Mouse (Mus musculus): ENCODE measurements around the gene Bsnd. TPM values are rescaled to one million over a fixed set of nuclear protein-coding genes. Genes with fewer than 3 reads are reported as not detected.

The Bsnd gene
- polyA plus RNA-seq, 1 experiment from 2014 or later, result not detected

DNA sequence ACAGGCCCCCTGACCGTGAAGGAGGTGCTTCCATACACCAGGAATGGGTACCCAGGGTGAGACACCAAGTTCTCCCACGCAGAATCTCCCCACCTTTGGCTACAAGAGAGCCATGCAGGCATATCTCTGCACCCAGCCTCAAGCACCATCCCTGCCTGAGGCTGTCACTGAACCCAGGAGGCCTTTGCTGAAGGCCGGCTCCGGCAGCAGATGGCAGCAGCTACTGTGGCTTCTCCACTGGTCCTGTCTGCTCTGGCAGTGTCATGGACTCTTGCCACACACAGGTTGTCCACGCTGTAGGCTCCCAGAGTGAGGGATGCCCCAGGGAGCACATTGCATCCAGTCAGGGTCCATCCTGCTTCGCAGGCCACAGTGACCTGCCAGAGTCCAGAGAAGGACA lies 48.9 kb downstream of the Bsnd start:
- Histone ChIP-seq H3K27ac (ENCODE audit: low read depth, low read length) (no peak overlapping the region), H3K36me3 (ENCODE audit: control insufficient read depth, insufficient read depth, low read length) (peaks cover 6% of the 10 kb centered on the region; the same call in 1 of the 2 replicates), H3K4me3 (ENCODE audit: low read depth, low read length) (no peak overlapping the region), H3K4me2 (no peak overlapping the region), H3K9ac (ENCODE audit: low read length) (no peak overlapping the region), H3K4me1 (ENCODE audit: control insufficient read depth, insufficient read depth, low read length) (no peaks in the 10 kb centered on the region), H3K9me3 (ENCODE audit: control insufficient read depth, low read length) (no peaks in the 10 kb centered on the region), H3K27me3 (ENCODE audit: control insufficient read depth, insufficient read depth, low read length) (no peaks in the 10 kb centered on the region)
- ATAC-seq (ENCODE audit: low FRiP score) (no peak), DNase-seq (ENCODE audit: low spot score, missing footprints) (no peak)
- 90% methylated on average over 6 of the region's 6 CpGs for WGBS

DNA sequence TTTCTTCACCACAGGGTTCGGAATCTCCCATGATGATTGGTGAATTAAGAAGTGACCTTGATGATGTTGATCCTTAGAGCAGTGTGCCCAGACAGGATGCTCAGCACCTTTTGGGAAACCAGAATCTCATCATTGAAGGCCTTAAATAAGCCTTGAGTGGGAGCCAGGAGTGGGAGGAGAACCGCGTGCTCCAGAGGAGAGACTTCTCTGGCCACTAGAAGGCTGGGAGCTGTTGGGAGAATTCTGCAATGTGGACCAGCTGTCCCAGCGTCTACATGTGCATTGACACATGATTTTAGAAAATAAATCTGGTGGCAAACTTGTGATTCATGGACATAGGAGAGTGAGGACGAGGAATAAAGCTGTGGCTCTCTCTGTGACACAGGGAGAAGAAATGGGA lies 53.3 kb downstream of the Bsnd start:
- no peak overlapping the region for H3K9ac ChIP-seq (ENCODE audit: low read length)
- H3K4me1 ChIP-seq (ENCODE audit: control insufficient read depth, insufficient read depth, low read length), result no peaks in the 10 kb centered on the region
- H3K27me3 ChIP-seq (ENCODE audit: control insufficient read depth, insufficient read depth, low read length), result no peaks in the 10 kb centered on the region
- no peak for DNase-seq (ENCODE audit: low spot score, missing footprints)
- WGBS, result 91% methylated on average over 5 of the region's 5 CpGs
- H3K4me3 ChIP-seq (ENCODE audit: low read depth, low read length), result no peak overlapping the region
- H3K27ac ChIP-seq (ENCODE audit: low read depth, low read length), result no peak overlapping the region
- no peaks in the 10 kb centered on the region for H3K9me3 ChIP-seq (ENCODE audit: control insufficient read depth, low read length)
- peaks cover 10% of the 10 kb centered on the region; the same call in 1 of the 2 replicates for H3K36me3 ChIP-seq (ENCODE audit: control insufficient read depth, insufficient read depth, low read length)
- no peak for ATAC-seq (ENCODE audit: low FRiP score)
- no peak overlapping the region for H3K4me2 ChIP-seq

DNA sequence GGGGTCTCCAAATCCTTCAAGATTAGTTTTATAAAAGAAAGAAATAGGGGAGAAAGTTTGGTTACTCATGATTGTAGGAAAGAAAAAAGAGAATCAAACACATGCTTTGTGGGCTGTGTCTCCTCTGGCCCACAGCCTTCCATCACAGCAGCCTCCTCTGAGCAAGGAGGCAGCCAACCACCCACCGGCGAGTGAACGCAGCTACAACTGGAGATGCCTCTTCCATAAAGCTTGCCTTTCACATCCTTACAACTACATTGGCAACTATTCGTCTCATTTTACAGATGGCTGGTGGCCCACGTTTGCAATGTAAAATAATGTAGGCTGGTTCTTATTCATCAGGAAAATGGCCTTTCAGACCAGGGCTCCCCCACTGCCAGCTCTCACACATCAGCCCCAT lies 54.9 kb downstream of the Bsnd start:
- no peak overlapping the region for H3K4me2 ChIP-seq
- no peak overlapping the region for H3K27ac ChIP-seq (ENCODE audit: low read depth, low read length)
- H3K9ac ChIP-seq (ENCODE audit: low read length), result no peak overlapping the region
- H3K9me3 ChIP-seq (ENCODE audit: control insufficient read depth, low read length), result no peaks in the 10 kb centered on the region
- no peak overlapping the region for H3K4me3 ChIP-seq (ENCODE audit: low read depth, low read length)
- H3K36me3 ChIP-seq (ENCODE audit: control insufficient read depth, insufficient read depth, low read length), result peaks cover 10% of the 10 kb centered on the region; the same call in 1 of the 2 replicates
- no peaks in the 10 kb centered on the region for H3K4me1 ChIP-seq (ENCODE audit: control insufficient read depth, insufficient read depth, low read length)
- 90% methylated on average over 5 of the region's 5 CpGs for WGBS
- no peaks in the 10 kb centered on the region for H3K27me3 ChIP-seq (ENCODE audit: control insufficient read depth, insufficient read depth, low read length)
- no peak for ATAC-seq (ENCODE audit: low FRiP score)
- DNase-seq (ENCODE audit: low spot score, missing footprints), result peak; percentile 21

DNA sequence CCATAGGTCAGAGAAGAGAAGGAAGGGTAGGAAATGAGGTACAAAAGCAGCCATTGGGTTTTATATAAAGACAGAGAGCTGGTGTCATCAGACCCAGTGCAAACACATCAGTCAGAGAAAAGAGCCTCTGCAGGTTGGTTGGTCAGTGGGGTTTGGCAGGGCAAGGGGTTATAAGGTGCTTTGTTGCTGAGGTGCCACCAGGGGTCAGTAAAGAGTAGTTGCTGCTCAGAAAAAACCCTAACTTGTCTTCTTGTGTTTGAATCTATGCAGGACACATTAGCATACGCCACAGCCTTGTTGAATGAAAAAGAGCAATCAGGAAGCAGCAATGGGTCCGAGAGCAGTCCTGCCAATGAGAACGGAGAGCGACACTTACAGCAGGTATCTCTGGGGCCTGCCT lies 55.6 kb downstream of the Bsnd start:
- Histone ChIP-seq H3K27me3 (ENCODE audit: control insufficient read depth, insufficient read depth, low read length) (no peaks in the 10 kb centered on the region), H3K4me3 (ENCODE audit: low read depth, low read length) (no peak overlapping the region), H3K9ac (ENCODE audit: low read length) (no peak overlapping the region), H3K4me1 (ENCODE audit: control insufficient read depth, insufficient read depth, low read length) (no peaks in the 10 kb centered on the region), H3K27ac (ENCODE audit: low read depth, low read length) (no peak overlapping the region), H3K9me3 (ENCODE audit: control insufficient read depth, low read length) (no peaks in the 10 kb centered on the region), H3K36me3 (ENCODE audit: control insufficient read depth, insufficient read depth, low read length) (peaks cover 15% of the 10 kb centered on the region; the same call in 1 of the 2 replicates), H3K4me2 (no peak overlapping the region)
- ATAC-seq (ENCODE audit: low FRiP score) (no peak), DNase-seq (ENCODE audit: low spot score, missing footprints) (peak; percentile 90)
- WGBS, result 72% methylated on average over 4 of the region's 4 CpGs

DNA sequence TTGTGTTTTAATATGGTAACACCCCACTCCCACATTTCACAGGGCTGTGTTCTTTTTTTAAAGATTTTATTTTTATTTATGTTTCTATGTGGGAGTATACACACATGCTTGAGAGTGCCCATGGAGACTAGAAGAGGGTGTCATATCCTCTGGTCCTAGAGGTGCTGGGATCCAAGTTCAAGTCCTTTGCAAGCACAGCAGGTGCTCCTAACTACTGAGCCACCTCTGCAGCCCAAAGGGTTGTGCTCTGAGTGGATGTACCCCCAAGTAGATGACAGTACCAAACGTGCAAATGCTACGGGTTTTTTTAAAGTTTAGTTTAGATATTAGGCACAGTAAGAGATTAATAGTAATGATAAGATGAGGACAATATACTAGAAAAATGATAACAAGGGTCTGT lies 56.7 kb downstream of the Bsnd start:
- peak; percentile 61 for DNase-seq (ENCODE audit: low spot score, missing footprints)
- Histone ChIP-seq H3K4me2 (no peak overlapping the region), H3K4me1 (ENCODE audit: control insufficient read depth, insufficient read depth, low read length) (no peaks in the 10 kb centered on the region), H3K36me3 (ENCODE audit: control insufficient read depth, insufficient read depth, low read length) (peaks cover 16% of the 10 kb centered on the region; the same call in 1 of the 2 replicates), H3K9me3 (ENCODE audit: control insufficient read depth, low read length) (no peaks in the 10 kb centered on the region), H3K9ac (ENCODE audit: low read length) (no peak overlapping the region), H3K4me3 (ENCODE audit: low read depth, low read length) (no peak overlapping the region), H3K27ac (ENCODE audit: low read depth, low read length) (no peak overlapping the region), H3K27me3 (ENCODE audit: control insufficient read depth, insufficient read depth, low read length) (no peaks in the 10 kb centered on the region)
- 93% methylated on average over 2 of the region's 2 CpGs for WGBS
- ATAC-seq (ENCODE audit: low FRiP score), result no peak

Other genes starting within 250 kb of the Bsnd start
- 9.9 and 10.0 TPM in 2 replicates for gene Usp24, start 176.1 kb downstream of the Bsnd start, polyA plus RNA-seq (2014; fragmentation: Nextera tagmentation; extraction: Ambion mirVana)
- gene Pcsk9, start 28.0 kb downstream of the Bsnd start, polyA plus RNA-seq (2014; fragmentation: Nextera tagmentation; extraction: Ambion mirVana), result 1.1 and 1.4 TPM in 2 replicates
- gene Dhcr24, start 68.8 kb upstream of the Bsnd start, polyA plus RNA-seq (2014; fragmentation: Nextera tagmentation; extraction: Ambion mirVana), result 25.0 and 27.1 TPM in 2 replicates
- gene Lexm, start 125.0 kb upstream of the Bsnd start, polyA plus RNA-seq (2014; fragmentation: Nextera tagmentation; extraction: Ambion mirVana), result 0.18 and 0.25 TPM in 2 replicates
- not detected in 2 replicates for gene Ttc22, start 130.1 kb upstream of the Bsnd start, polyA plus RNA-seq (2014; fragmentation: Nextera tagmentation; extraction: Ambion mirVana)
- gene Pars2, start 158.8 kb upstream of the Bsnd start, polyA plus RNA-seq (2014; fragmentation: Nextera tagmentation; extraction: Ambion mirVana), result 11.4 and 12.4 TPM in 2 replicates
- 87.9 and 97.3 TPM in 2 replicates for gene Ttc4, start 186.7 kb upstream of the Bsnd start, polyA plus RNA-seq (2014; fragmentation: Nextera tagmentation; extraction: Ambion mirVana)
- 0.07 TPM in 1 of 2 replicates, not detected in the other for gene Mroh7, start 238.6 kb upstream of the Bsnd start, polyA plus RNA-seq (2014; fragmentation: Nextera tagmentation; extraction: Ambion mirVana)
- not detected in 2 replicates for gene Fam151a, start 241.6 kb upstream of the Bsnd start, polyA plus RNA-seq (2014; fragmentation: Nextera tagmentation; extraction: Ambion mirVana)

Measured in midbrain, embryonic 11.5 days (tissue).